Mouse (Mus musculus): ENCODE results near the gene Fmnl1. TPM values are rescaled to one million over a fixed set of nuclear protein-coding genes. Genes with fewer than 3 reads are reported as not detected.

Gene Fmnl1
- polyA plus RNA-seq, 1 experiment from 2014 or later, result 3.1 TPM

GRCm38 (mm10) chr11:103232966-103233365 is 62.1 kb downstream of the Fmnl1 start:
- WGBS, result 36% methylated on average over 7 of the region's 7 CpGs
- Histone ChIP-seq H3K4me3 (ENCODE audit: low read depth, low read length) (no peak overlapping the region), H3K36me3 (ENCODE audit: control insufficient read depth, insufficient read depth, low read length) (peaks cover 40% of the 10 kb centered on the region), H3K9ac (ENCODE audit: low read length) (no peak overlapping the region), H3K4me2 (ENCODE audit: low read length) (no peak overlapping the region), H3K27me3 (replicated peaks; ENCODE audit: control insufficient read depth, insufficient read depth, low read length) (no peaks in the 10 kb centered on the region), H3K4me1 (replicated peaks; ENCODE audit: control insufficient read depth, insufficient read depth, low read length) (no peaks in the 10 kb centered on the region), H3K9me3 (ENCODE audit: control insufficient read depth, low read length) (no peaks in the 10 kb centered on the region), H3K27ac (ENCODE audit: low read depth) (no peak overlapping the region)
- ATAC-seq (replicated peaks; ENCODE audit: low FRiP score, low TSS enrichment, low read depth) (no peak), DNase-seq (ENCODE audit: low spot score) (peak; percentile 86)

- no peaks in the 10 kb centered on the region for H3K4me1 ChIP-seq (replicated peaks; ENCODE audit: control insufficient read depth, insufficient read depth, low read length)
- no peaks in the 10 kb centered on the region for H3K9me3 ChIP-seq (ENCODE audit: control insufficient read depth, low read length)
- H3K27ac ChIP-seq (ENCODE audit: low read depth), result no peak overlapping the region
- DNase-seq (ENCODE audit: low spot score) (no peak), ATAC-seq (replicated peaks; ENCODE audit: low FRiP score, low TSS enrichment, low read depth) (no peak)
- 64% methylated on average over 1 of the region's 1 CpGs for WGBS
- H3K36me3 ChIP-seq (ENCODE audit: control insufficient read depth, insufficient read depth, low read length), result peaks cover 44% of the 10 kb centered on the region
- H3K4me3 ChIP-seq (ENCODE audit: low read depth, low read length), result no peak overlapping the region
- H3K9ac ChIP-seq (ENCODE audit: low read length), result no peak overlapping the region
- H3K27me3 ChIP-seq (replicated peaks; ENCODE audit: control insufficient read depth, insufficient read depth, low read length), result no peaks in the 10 kb centered on the region
- no peak overlapping the region for H3K4me2 ChIP-seq (ENCODE audit: low read length)
Measured at GRCm38 (mm10) chr11:103234447-103234846, 63.5 kb downstream of the Fmnl1 start.

- WGBS, result 58% methylated on average over 11 of the region's 11 CpGs
- H3K9me3 ChIP-seq (ENCODE audit: control insufficient read depth, low read length), result no peaks in the 10 kb centered on the region
- H3K4me3 ChIP-seq (ENCODE audit: low read depth, low read length), result no peak overlapping the region
- no peaks in the 10 kb centered on the region for H3K27me3 ChIP-seq (replicated peaks; ENCODE audit: control insufficient read depth, insufficient read depth, low read length)
- H3K27ac ChIP-seq (ENCODE audit: low read depth), result no peak overlapping the region
- no peak overlapping the region for H3K4me2 ChIP-seq (ENCODE audit: low read length)
- ATAC-seq (replicated peaks; ENCODE audit: low FRiP score, low TSS enrichment, low read depth), result no peak
- peaks cover 38% of the 10 kb centered on the region for H3K36me3 ChIP-seq (ENCODE audit: control insufficient read depth, insufficient read depth, low read length)
- no peak for DNase-seq (ENCODE audit: low spot score)
- H3K4me1 ChIP-seq (replicated peaks; ENCODE audit: control insufficient read depth, insufficient read depth, low read length), result 0 out of 2 replicates have a peak, but pooled peaks cover 3% of the 10 kb centered on the region
- no peak overlapping the region for H3K9ac ChIP-seq (ENCODE audit: low read length)
Measured at GRCm38 (mm10) chr11:103235702-103236101, 64.8 kb downstream of the Fmnl1 start.

- Histone ChIP-seq H3K9me3 (ENCODE audit: control insufficient read depth, low read length) (no peaks in the 10 kb centered on the region), H3K4me2 (ENCODE audit: low read length) (no peak overlapping the region), H3K4me3 (ENCODE audit: low read depth, low read length) (no peak overlapping the region), H3K27ac (ENCODE audit: low read depth) (no peak overlapping the region), H3K36me3 (ENCODE audit: control insufficient read depth, insufficient read depth, low read length) (peaks cover 37% of the 10 kb centered on the region), H3K4me1 (replicated peaks; ENCODE audit: control insufficient read depth, insufficient read depth, low read length) (0 out of 2 replicates have a peak, but pooled peaks cover 6% of the 10 kb centered on the region), H3K27me3 (replicated peaks; ENCODE audit: control insufficient read depth, insufficient read depth, low read length) (no peaks in the 10 kb centered on the region), H3K9ac (ENCODE audit: low read length) (no peak overlapping the region)
- 91% methylated on average over 6 of the region's 6 CpGs for WGBS
- DNase-seq (ENCODE audit: low spot score) (no peak), ATAC-seq (replicated peaks; ENCODE audit: low FRiP score, low TSS enrichment, low read depth) (no peak)
Measured at GRCm38 (mm10) chr11:103236431-103236830, 65.5 kb downstream of the Fmnl1 start.

- no peaks in the 10 kb centered on the region for H3K27me3 ChIP-seq (replicated peaks; ENCODE audit: control insufficient read depth, insufficient read depth, low read length)
- no peak overlapping the region for H3K27ac ChIP-seq (ENCODE audit: low read depth)
- peaks cover 37% of the 10 kb centered on the region for H3K36me3 ChIP-seq (ENCODE audit: control insufficient read depth, insufficient read depth, low read length)
- DNase-seq (ENCODE audit: low spot score), result no peak
- H3K9ac ChIP-seq (ENCODE audit: low read length), result no peak overlapping the region
- WGBS, result 85% methylated on average over 10 of the region's 10 CpGs
- no peaks in the 10 kb centered on the region for H3K9me3 ChIP-seq (ENCODE audit: control insufficient read depth, low read length)
- ATAC-seq (replicated peaks; ENCODE audit: low FRiP score, low TSS enrichment, low read depth), result no peak
- H3K4me3 ChIP-seq (ENCODE audit: low read depth, low read length), result no peak overlapping the region
- H3K4me2 ChIP-seq (ENCODE audit: low read length), result no peak overlapping the region
- 0 out of 2 replicates have a peak, but pooled peaks cover 6% of the 10 kb centered on the region for H3K4me1 ChIP-seq (replicated peaks; ENCODE audit: control insufficient read depth, insufficient read depth, low read length)
Measured at GRCm38 (mm10) chr11:103236903-103237302, 66.0 kb downstream of the Fmnl1 start.

GRCm38 (mm10) chr11:103237757-103238156 is 66.8 kb downstream of the Fmnl1 start:
- Histone ChIP-seq H3K4me3 (ENCODE audit: low read depth, low read length) (no peak overlapping the region), H3K36me3 (ENCODE audit: control insufficient read depth, insufficient read depth, low read length) (peaks cover 37% of the 10 kb centered on the region), H3K4me2 (ENCODE audit: low read length) (no peak overlapping the region), H3K4me1 (replicated peaks; ENCODE audit: control insufficient read depth, insufficient read depth, low read length) (0 out of 2 replicates have a peak, but pooled peaks cover 6% of the 10 kb centered on the region), H3K9ac (ENCODE audit: low read length) (no peak overlapping the region), H3K27me3 (replicated peaks; ENCODE audit: control insufficient read depth, insufficient read depth, low read length) (no peaks in the 10 kb centered on the region), H3K27ac (ENCODE audit: low read depth) (no peak overlapping the region), H3K9me3 (ENCODE audit: control insufficient read depth, low read length) (no peaks in the 10 kb centered on the region)
- DNase-seq (ENCODE audit: low spot score) (no peak), ATAC-seq (replicated peaks; ENCODE audit: low FRiP score, low TSS enrichment, low read depth) (no peak)
- 66% methylated on average over 9 of the region's 9 CpGs for WGBS

- Histone ChIP-seq H3K27ac (ENCODE audit: low read depth) (no peak overlapping the region), H3K4me2 (ENCODE audit: low read length) (no peak overlapping the region), H3K4me3 (ENCODE audit: low read depth, low read length) (no peak overlapping the region), H3K9me3 (ENCODE audit: control insufficient read depth, low read length) (no peaks in the 10 kb centered on the region), H3K4me1 (replicated peaks; ENCODE audit: control insufficient read depth, insufficient read depth, low read length) (peaks cover 7% of the 10 kb centered on the region), H3K27me3 (replicated peaks; ENCODE audit: control insufficient read depth, insufficient read depth, low read length) (no peaks in the 10 kb centered on the region), H3K9ac (ENCODE audit: low read length) (no peak overlapping the region), H3K36me3 (ENCODE audit: control insufficient read depth, insufficient read depth, low read length) (peaks cover 37% of the 10 kb centered on the region)
- DNase-seq (ENCODE audit: low spot score) (no peak), ATAC-seq (replicated peaks; ENCODE audit: low FRiP score, low TSS enrichment, low read depth) (no peak)
- WGBS, result 43% methylated on average over 7 of the region's 7 CpGs
Measured at GRCm38 (mm10) chr11:103240740-103241139, 69.8 kb downstream of the Fmnl1 start.

GRCm38 (mm10) chr11:103244856-103245255 is 73.9 kb downstream of the Fmnl1 start:
- no peak overlapping the region for H3K4me3 ChIP-seq (ENCODE audit: low read depth, low read length)
- ATAC-seq (replicated peaks; ENCODE audit: low FRiP score, low TSS enrichment, low read depth) (no peak), DNase-seq (ENCODE audit: low spot score) (no peak)
- peaks cover 42% of the 10 kb centered on the region for H3K4me1 ChIP-seq (replicated peaks; ENCODE audit: control insufficient read depth, insufficient read depth, low read length)
- H3K4me2 ChIP-seq (ENCODE audit: low read length), result no peak overlapping the region
- no peaks in the 10 kb centered on the region for H3K9me3 ChIP-seq (ENCODE audit: control insufficient read depth, low read length)
- H3K27ac ChIP-seq (ENCODE audit: low read depth), result no peak overlapping the region
- WGBS, result 85% methylated on average over 4 of the region's 4 CpGs
- H3K36me3 ChIP-seq (ENCODE audit: control insufficient read depth, insufficient read depth, low read length), result peaks cover 8% of the 10 kb centered on the region
- no peak overlapping the region for H3K9ac ChIP-seq (ENCODE audit: low read length)
- no peaks in the 10 kb centered on the region for H3K27me3 ChIP-seq (replicated peaks; ENCODE audit: control insufficient read depth, insufficient read depth, low read length)

- DNase-seq (ENCODE audit: low spot score), result peak; percentile 67
- peak overlapping the region; percentile 70 for H3K27ac ChIP-seq (ENCODE audit: low read depth)
Measured at GRCm38 (mm10) chr11:103246081-103246730, 75.3 kb downstream of the Fmnl1 start.

More at GRCm38 (mm10) chr11:103246081-103246730, 75.3 kb downstream of the Fmnl1 start:
- 0 out of 2 replicates have a peak overlapping the region, but pooled peaks have one; percentile 6 for H3K4me2 ChIP-seq (ENCODE audit: low read length)
- no peak overlapping the region for H3K9ac ChIP-seq (ENCODE audit: low read length)
- peak; percentile 49 for ATAC-seq (replicated peaks; ENCODE audit: low FRiP score, low TSS enrichment, low read depth)
- peaks cover 36% of the 10 kb centered on the region for H3K4me1 ChIP-seq (replicated peaks; ENCODE audit: control insufficient read depth, insufficient read depth, low read length)
- H3K9me3 ChIP-seq (ENCODE audit: control insufficient read depth, low read length), result no peaks in the 10 kb centered on the region
- no peaks in the 10 kb centered on the region for H3K27me3 ChIP-seq (replicated peaks; ENCODE audit: control insufficient read depth, insufficient read depth, low read length)
- no peaks in the 10 kb centered on the region; the same call in 1 of the 2 replicates for H3K36me3 ChIP-seq (ENCODE audit: control insufficient read depth, insufficient read depth, low read length)
- 45% methylated on average over 10 of the region's 10 CpGs for WGBS
- no peak overlapping the region for H3K4me3 ChIP-seq (ENCODE audit: low read depth, low read length)

All from intestine, embryonic 14.5 days (tissue).